Mouse (Mus musculus) spleen, adult 18-20 months (tissue): ENCODE measurements at regions not wholly inside any gene's neighbourhood (a gene's known extent, or its start where the extent isn't known, plus 50 kb on each side); places are given as distances from the start of the nearest gene placed in this dataset.

Source experiments
- DNase-seq, 2 experiments: peaks; one replicate each; pipeline ENCODE4 v3.0.0; 2022; ENCODE audit warnings: mixed read lengths in 2 of 2

GRCm38 (mm10) chr9:41827356-41827755 is 296.7 kb downstream of the Sorl1 start:
- DNase-seq: no peak

GRCm38 (mm10) chr9:41821401-41821800 is 302.7 kb downstream of the Sorl1 start:
- no peak for DNase-seq

- no peak for DNase-seq
These were observed 306.2 kb downstream of the Sorl1 start for GRCm38 (mm10) chr9:41817740-41818461.

GRCm38 (mm10) chr9:41815921-41816320 is 308.2 kb downstream of the Sorl1 start:
- no peak for DNase-seq

- DNase-seq: no peak
These were observed 314.8 kb downstream of the Sorl1 start for GRCm38 (mm10) chr9:41809291-41809690.

GRCm38 (mm10) chr9:41808791-41809190 is 315.3 kb downstream of the Sorl1 start:
- no peak for DNase-seq

GRCm38 (mm10) chr9:41806289-41806621 is 317.8 kb downstream of the Sorl1 start:
- DNase-seq: no peak

- DNase-seq: no peak
These were observed 318.4 kb downstream of the Sorl1 start for GRCm38 (mm10) chr9:41805491-41806288.

GRCm38 (mm10) chr9:41804711-41805331 is 319.3 kb downstream of the Sorl1 start:
- no peak for DNase-seq

GRCm38 (mm10) chr9:41803680-41804460 is 320.2 kb downstream of the Sorl1 start:
- no peak for DNase-seq

GRCm38 (mm10) chr9:41801376-41801775 is 322.7 kb downstream of the Sorl1 start:
- DNase-seq: no peak

GRCm38 (mm10) chr9:41792830-41793213 is 331.3 kb downstream of the Sorl1 start:
- no peak for DNase-seq

GRCm38 (mm10) chr9:41792173-41792829 is 331.8 kb downstream of the Sorl1 start:
- DNase-seq: no peak

GRCm38 (mm10) chr9:41791501-41792172 is 332.5 kb downstream of the Sorl1 start:
- DNase-seq: no peak

- DNase-seq: no peak
These were observed 339.0 kb downstream of the Sorl1 start for GRCm38 (mm10) chr9:41785131-41785530.

GRCm38 (mm10) chr9:41772281-41772902 is 351.7 kb downstream of the Sorl1 start:
- DNase-seq: no peak

GRCm38 (mm10) chr9:41771276-41771675 is 352.8 kb downstream of the Sorl1 start:
- no peak for DNase-seq

- DNase-seq: no peak
These were observed 355.8 kb downstream of the Sorl1 start for GRCm38 (mm10) chr9:41768316-41768715.

GRCm38 (mm10) chr9:41766533-41766920 is 357.6 kb downstream of the Sorl1 start:
- DNase-seq: no peak

- DNase-seq: no peak
These were observed 358.1 kb downstream of the Sorl1 start for GRCm38 (mm10) chr9:41765816-41766532.
